Mouse (Mus musculus) neural tube, embryonic 15.5 days (tissue): ENCODE data around the gene Foxp1. TPM values are rescaled to one million over a fixed set of nuclear protein-coding genes. Genes with fewer than 3 reads are reported as not detected.

Source experiments
- ATAC-seq: fragments of 200-750 bp; cut with Nextera tagmentation; 2 replicates; pipeline ENCODE4 v1.8.0; 2017; ENCODE audit warnings: mild to moderate bottlenecking, moderate TSS enrichment, moderate library complexity; ENCODE audit not compliant: low FRiP score
- H3K27ac ChIP-seq: fragments of 300-500 bp; sonication (generic); replicated peaks from 2 replicates; pipeline ENCODE4 v1.5.1; 2015; ENCODE audit warnings: mild to moderate bottlenecking, inconsistent platforms
- H3K27me3 ChIP-seq: fragments of 300-500 bp; sonication (generic); replicated peaks from 2 replicates; pipeline ENCODE4 v1.6.1; 2015; ENCODE audit warnings: inconsistent platforms
- H3K36me3 ChIP-seq: fragments of 300-500 bp; sonication (generic); 2 replicates; pipeline ENCODE4 v1.6.1; 2015; ENCODE audit warnings: inconsistent platforms
- H3K4me1 ChIP-seq: fragments of 300-500 bp; sonication (generic); 2 replicates; pipeline ENCODE4 v1.6.1; 2015; ENCODE audit warnings: inconsistent platforms
- H3K4me2 ChIP-seq: fragments of 300-500 bp; sonication (generic); 2 replicates; pipeline ENCODE4 v1.6.1; 2015; ENCODE audit warnings: inconsistent platforms, mild to moderate bottlenecking, moderate library complexity
- H3K4me3 ChIP-seq: fragments of 300-500 bp; sonication (generic); replicated peaks from 2 replicates; pipeline ENCODE4 v1.5.1; 2015; ENCODE audit warnings: mild to moderate bottlenecking, inconsistent platforms
- H3K9ac ChIP-seq: fragments of 300-500 bp; sonication (generic); replicated peaks from 2 replicates; pipeline ENCODE4 v1.6.1; 2015; ENCODE audit warnings: mild to moderate bottlenecking, inconsistent platforms
- H3K9me3 ChIP-seq: fragments of 300-500 bp; sonication (generic); replicated peaks from 2 replicates; pipeline ENCODE4 v1.6.1; 2016; ENCODE audit warnings: inconsistent platforms
- WGBS: fragments of 180-500 bp; shearing (Covaris S2); methylation state at CpG from one replicate; pipeline ENCODE4 v1.1.7; 2015; ENCODE audit warnings: mixed read lengths; 5-methylcytosine and 5-hydroxymethylcytosine counted together
- polyA plus RNA-seq: library from polyadenylated mRNA; unstranded; fragments of >200 nt; fragmentation: Nextera tagmentation; extraction: Ambion mirVana; gene quantifications from 2 replicates; pipeline ENCODE4 v1.2.1, GENCODE M21; 2015

Foxp1 gene
- polyA plus RNA-seq, 1 experiment from 2014 or later: 51.0 TPM

DNA sequence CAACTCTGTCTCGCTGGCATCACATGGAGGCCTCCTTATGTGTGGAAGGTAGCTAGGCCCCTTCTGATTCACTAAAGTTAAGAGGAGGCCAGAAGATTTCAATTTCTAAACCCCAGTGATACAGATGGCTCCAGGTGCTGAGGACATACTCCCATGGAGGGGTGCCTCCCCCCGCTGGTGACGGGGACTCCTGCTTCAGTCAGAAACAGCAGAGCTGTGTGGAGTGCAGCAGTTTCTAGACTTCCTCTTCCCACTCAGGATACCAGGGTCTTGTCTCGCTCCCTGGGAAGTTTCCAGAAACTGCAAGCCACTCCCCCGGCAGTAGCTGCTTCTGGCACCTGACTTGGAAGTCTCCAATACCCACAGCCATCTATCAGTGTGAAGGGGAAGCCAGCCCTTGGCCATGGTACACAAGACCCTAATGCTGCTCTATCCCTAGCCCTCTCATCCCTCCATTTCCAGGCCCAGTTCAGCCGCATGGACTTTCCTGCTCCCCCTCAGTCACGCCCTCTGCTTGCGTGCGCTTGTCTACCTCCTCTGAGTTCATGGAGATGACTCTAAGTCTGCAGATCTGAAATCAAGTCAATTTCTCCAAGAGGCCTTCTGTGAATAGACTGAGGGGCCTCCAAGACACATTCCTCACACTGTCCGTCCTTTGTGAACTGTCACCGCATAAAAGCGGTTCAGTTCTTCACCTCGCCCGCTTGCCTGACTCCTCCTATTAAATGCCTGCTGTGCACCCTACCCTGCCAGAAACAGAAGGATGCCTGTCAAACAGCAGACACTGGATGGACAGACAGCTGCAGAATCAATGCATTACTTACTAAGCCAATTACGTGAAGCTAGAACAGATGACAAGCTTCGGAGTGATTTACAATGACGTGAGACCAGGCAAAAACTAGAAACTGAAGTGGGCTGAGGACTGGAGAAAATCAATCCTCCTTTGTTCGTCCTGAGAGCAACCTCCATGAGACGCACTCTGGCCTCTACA lies 202.8 kb downstream of the Foxp1 start:
- H3K4me1 ChIP-seq: peaks cover 9% of the 10 kb centered on the region
- H3K4me2 ChIP-seq: no peak overlapping the region
- ATAC-seq: no peak
- H3K27me3 ChIP-seq: no peaks in the 10 kb centered on the region
- no peak overlapping the region for H3K4me3 ChIP-seq
- H3K27ac ChIP-seq: no peak overlapping the region
- no peaks in the 10 kb centered on the region for H3K36me3 ChIP-seq
- WGBS: 62% methylated on average over 19 of the region's 19 CpGs
- no peak overlapping the region for H3K9ac ChIP-seq
- no peaks in the 10 kb centered on the region for H3K9me3 ChIP-seq

GRCm38 (mm10) chr6:99314746-99315145 lies 207.8 kb downstream of the Foxp1 start:
- H3K4me2 ChIP-seq: no peak overlapping the region
- no peaks in the 10 kb centered on the region for H3K27me3 ChIP-seq
- no peaks in the 10 kb centered on the region for H3K36me3 ChIP-seq
- H3K9me3 ChIP-seq: no peaks in the 10 kb centered on the region
- no peak overlapping the region for H3K27ac ChIP-seq
- 58% methylated on average over 3 of the region's 3 CpGs for WGBS
- H3K4me3 ChIP-seq: no peak overlapping the region
- no peak overlapping the region for H3K9ac ChIP-seq
- H3K4me1 ChIP-seq: peaks cover 2% of the 10 kb centered on the region
- ATAC-seq: no peak

GRCm38 (mm10) chr6:99310529-99310928 lies 212.0 kb downstream of the Foxp1 start:
- no peak for ATAC-seq
- WGBS: 35% methylated on average over 12 of the region's 12 CpGs
- no peak overlapping the region for H3K9ac ChIP-seq

GRCm38 (mm10) chr6:99310171-99310500 lies 212.4 kb downstream of the Foxp1 start:
- Histone ChIP-seq H3K4me2 (no peak overlapping the region), H3K4me3 (no peak overlapping the region), H3K36me3 (no peaks in the 10 kb centered on the region), H3K27me3 (no peaks in the 10 kb centered on the region), H3K27ac (no peak overlapping the region), H3K4me1 (no peaks in the 10 kb centered on the region), H3K9ac (no peak overlapping the region), H3K9me3 (no peaks in the 10 kb centered on the region)
- WGBS: 18% methylated on average over 3 of the region's 3 CpGs
- no peak for ATAC-seq

More at GRCm38 (mm10) chr6:99310529-99310928, 212.0 kb downstream of the Foxp1 start:
- Histone ChIP-seq H3K36me3 (no peaks in the 10 kb centered on the region), H3K27me3 (no peaks in the 10 kb centered on the region), H3K27ac (no peak overlapping the region), H3K9me3 (no peaks in the 10 kb centered on the region), H3K4me3 (no peak overlapping the region), H3K4me1 (no peaks in the 10 kb centered on the region), H3K4me2 (no peak overlapping the region)

GRCm38 (mm10) chr6:99309466-99310170 lies 212.9 kb downstream of the Foxp1 start:
- Histone ChIP-seq H3K4me1 (no peaks in the 10 kb centered on the region), H3K4me2 (no peak overlapping the region), H3K9me3 (no peaks in the 10 kb centered on the region), H3K36me3 (no peaks in the 10 kb centered on the region), H3K27ac (no peak overlapping the region), H3K9ac (no peak overlapping the region), H3K27me3 (no peaks in the 10 kb centered on the region), H3K4me3 (no peak overlapping the region)
- WGBS: 70% methylated on average over 14 of the region's 14 CpGs
- no peak for ATAC-seq

GRCm38 (mm10) chr6:99305751-99306150 lies 216.8 kb downstream of the Foxp1 start:
- 91% methylated on average over 3 of the region's 3 CpGs for WGBS
- Histone ChIP-seq H3K4me2 (no peak overlapping the region), H3K9me3 (no peaks in the 10 kb centered on the region), H3K27ac (no peak overlapping the region), H3K27me3 (no peaks in the 10 kb centered on the region), H3K9ac (no peak overlapping the region), H3K4me1 (no peaks in the 10 kb centered on the region), H3K4me3 (no peak overlapping the region), H3K36me3 (no peaks in the 10 kb centered on the region)
- no peak for ATAC-seq

GRCm38 (mm10) chr6:99305236-99305635 lies 217.3 kb downstream of the Foxp1 start:
- Histone ChIP-seq H3K4me3 (no peak overlapping the region), H3K27me3 (no peaks in the 10 kb centered on the region), H3K9ac (no peak overlapping the region), H3K9me3 (no peaks in the 10 kb centered on the region), H3K36me3 (no peaks in the 10 kb centered on the region), H3K27ac (no peak overlapping the region), H3K4me2 (no peak overlapping the region), H3K4me1 (no peaks in the 10 kb centered on the region)
- WGBS: 94% methylated on average over 3 of the region's 3 CpGs
- ATAC-seq: no peak

- ATAC-seq: no peak
- no peaks in the 10 kb centered on the region for H3K9me3 ChIP-seq
- H3K9ac ChIP-seq: no peak overlapping the region
- no peaks in the 10 kb centered on the region for H3K27me3 ChIP-seq
- no peak overlapping the region for H3K27ac ChIP-seq
- no peak overlapping the region for H3K4me2 ChIP-seq
- H3K4me1 ChIP-seq: no peaks in the 10 kb centered on the region
- no peaks in the 10 kb centered on the region for H3K36me3 ChIP-seq
- no peak overlapping the region for H3K4me3 ChIP-seq
- 91% methylated on average over 6 of the region's 6 CpGs for WGBS
Observed at GRCm38 (mm10) chr6:99302662-99303435, 219.7 kb downstream of the Foxp1 start.

GRCm38 (mm10) chr6:99301923-99302322 lies 220.6 kb downstream of the Foxp1 start:
- WGBS: 93% methylated on average over 8 of the region's 8 CpGs
- Histone ChIP-seq H3K4me3 (no peak overlapping the region), H3K36me3 (no peaks in the 10 kb centered on the region), H3K9me3 (no peaks in the 10 kb centered on the region), H3K27me3 (no peaks in the 10 kb centered on the region), H3K4me2 (no peak overlapping the region), H3K4me1 (no peaks in the 10 kb centered on the region), H3K9ac (no peak overlapping the region), H3K27ac (no peak overlapping the region)
- ATAC-seq: no peak

GRCm38 (mm10) chr6:99300235-99300634 lies 222.3 kb downstream of the Foxp1 start:
- H3K9ac ChIP-seq: no peak overlapping the region
- H3K9me3 ChIP-seq: no peaks in the 10 kb centered on the region
- no peaks in the 10 kb centered on the region for H3K27me3 ChIP-seq
- no peak overlapping the region for H3K4me3 ChIP-seq
- no peak for ATAC-seq
- H3K4me1 ChIP-seq: no peaks in the 10 kb centered on the region
- no peaks in the 10 kb centered on the region for H3K36me3 ChIP-seq
- H3K4me2 ChIP-seq: no peak overlapping the region
- WGBS: 97% methylated on average over 6 of the region's 6 CpGs
- no peak overlapping the region for H3K27ac ChIP-seq

DNA sequence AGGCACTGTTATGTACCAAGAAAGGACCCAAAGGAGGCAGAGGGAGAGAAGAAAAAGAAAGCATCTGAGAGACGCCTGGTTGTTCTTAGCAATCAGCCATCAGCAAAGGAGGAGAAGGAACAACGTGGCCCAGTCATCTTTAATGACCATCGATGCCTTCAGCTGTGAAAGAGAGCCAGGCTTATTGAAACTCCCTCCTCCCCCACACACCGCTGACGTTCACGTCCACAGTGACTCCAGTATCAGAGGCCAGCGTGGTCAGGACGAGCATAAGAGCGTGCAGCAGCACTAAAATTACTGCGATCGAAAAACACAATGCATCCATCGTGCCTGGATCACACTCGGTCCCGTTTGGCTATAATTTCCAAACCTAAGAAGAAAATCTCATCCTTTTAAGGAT lies 223.3 kb downstream of the Foxp1 start:
- Histone ChIP-seq H3K4me3 (no peak overlapping the region), H3K36me3 (no peaks in the 10 kb centered on the region), H3K9me3 (no peaks in the 10 kb centered on the region), H3K27me3 (no peaks in the 10 kb centered on the region), H3K4me1 (no peaks in the 10 kb centered on the region), H3K27ac (no peak overlapping the region), H3K4me2 (no peak overlapping the region), H3K9ac (no peak overlapping the region)
- WGBS: 70% methylated on average over 14 of the region's 14 CpGs
- ATAC-seq: no peak
